Mouse (Mus musculus): ENCODE results near the gene Ins2.

GRCm38 (mm10) chr7:142660651-142660945, 82.6 kb downstream of the Ins2 start:
- TF ChIP-seq POLR2A (IDR thresholded peaks at IDR 0.05; ENCODE audit: insufficient read depth, low read depth, low read length) (no peak), CTCF (IDR thresholded peaks at IDR 0.05; ENCODE audit: insufficient read depth, low read depth, low read length) (no peak)

Data from olfactory bulb, adult 2 months (tissue).